ENCODE assay signal across 10 mouse cellular contexts in genomic region chr10:79580811-79581210, GRCm38 (mm10). TPM values are rescaled to one million over a fixed set of nuclear protein-coding genes. Genes with fewer than 3 reads are reported as not detected.
DNase-seq lines count a peak whose midpoint lies in the region; ATAC-seq and TF ChIP-seq lines count a peak whose summit lies in the region.
"Had no signal": no experiment of that assay in that cellular context is flagged by ENCODE, and none has a peak within 500 bp of the region (broad histone marks: within the 10 kb centered on the region; RNA-seq: fewer than 3 reads in every experiment).

No protein-coding gene starts in this region.

- H3K4me2 ChIP-seq in forebrain, embryonic 11.5 days (ENCODE audit: low read depth, low read length, severe bottlenecking) = no peak overlapping the region
- H3K4me2 ChIP-seq in forebrain, embryonic 12.5 days = no peak overlapping the region
- H3K4me2 ChIP-seq in midbrain, embryonic 13.5 days (replicated peaks) = no peak overlapping the region
- H3K4me2 ChIP-seq in midbrain, postnatal 0 days (ENCODE audit: low read depth, low read length, poor library complexity, severe bottlenecking) = no peak overlapping the region

- DNase-seq in forebrain, embryonic 11.5 days (ENCODE audit: low spot score) = peak; percentile 82
- peak; percentile 59 for DNase-seq in midbrain, embryonic 10.5 days (ENCODE audit: low spot score)
- peak; percentile 20 for DNase-seq in WW6 (ENCODE audit: low read depth, low spot score)
- peak; percentile 3 for DNase-seq in hindlimb bud, embryonic 11.5 days (ENCODE audit: extremely low spot score, low read depth, low spot score)
- DNase-seq in midbrain, postnatal 0 days (ENCODE audit: low spot score) = peak; percentile 60
- no peak for DNase-seq in Muller cell, postnatal 12 days (ENCODE audit: inconsistent ontology term)

- no peak overlapping the region for H3K4me3 ChIP-seq in forebrain, embryonic 11.5 days (ENCODE audit: low read depth, low read length)
- no peak overlapping the region for H3K4me3 ChIP-seq in forebrain, embryonic 12.5 days (replicated peaks)
- H3K4me3 ChIP-seq in midbrain, embryonic 10.5 days = no peak overlapping the region
- no peak overlapping the region for H3K4me3 ChIP-seq in midbrain, embryonic 13.5 days (replicated peaks)
- no peak overlapping the region for H3K4me3 ChIP-seq in midbrain, postnatal 0 days (ENCODE audit: low read depth, low read length)

- H3K27ac ChIP-seq in forebrain, embryonic 11.5 days (ENCODE audit: low read depth, low read length) = no peak overlapping the region
- no peak overlapping the region for H3K27ac ChIP-seq in forebrain, embryonic 12.5 days
- H3K27ac ChIP-seq in midbrain, embryonic 10.5 days (replicated peaks) = no peak overlapping the region
- no peak overlapping the region for H3K27ac ChIP-seq in midbrain, embryonic 13.5 days
- no peak overlapping the region for H3K27ac ChIP-seq in midbrain, postnatal 0 days (ENCODE audit: low read depth, low read length)

- no peak overlapping the region for H3K9ac ChIP-seq in forebrain, embryonic 11.5 days (ENCODE audit: low read length)
- H3K9ac ChIP-seq in forebrain, embryonic 12.5 days = no peak overlapping the region
- no peak overlapping the region for H3K9ac ChIP-seq in midbrain, embryonic 13.5 days (replicated peaks)
- H3K9ac ChIP-seq in midbrain, postnatal 0 days (replicated peaks; ENCODE audit: low read length, poor library complexity, severe bottlenecking) = no peak overlapping the region

- no peaks in the 10 kb centered on the region for H3K36me3 ChIP-seq in forebrain, embryonic 11.5 days (ENCODE audit: control insufficient read depth, insufficient read depth, low read length)
- no peaks in the 10 kb centered on the region for H3K36me3 ChIP-seq in forebrain, embryonic 12.5 days (replicated peaks)
- no peaks in the 10 kb centered on the region for H3K36me3 ChIP-seq in midbrain, embryonic 10.5 days
- H3K36me3 ChIP-seq in midbrain, embryonic 13.5 days = no peaks in the 10 kb centered on the region
- no peaks in the 10 kb centered on the region for H3K36me3 ChIP-seq in midbrain, postnatal 0 days (ENCODE audit: insufficient read depth, low read length)

- no peaks in the 10 kb centered on the region for H3K9me3 ChIP-seq in forebrain, embryonic 11.5 days (ENCODE audit: control insufficient read depth, low read length)
- H3K9me3 ChIP-seq in forebrain, embryonic 12.5 days = no peaks in the 10 kb centered on the region
- no peaks in the 10 kb centered on the region for H3K9me3 ChIP-seq in midbrain, embryonic 10.5 days (replicated peaks)
- 0 out of 2 replicates have a peak, but pooled peaks cover 3% of the 10 kb centered on the region for H3K9me3 ChIP-seq in midbrain, embryonic 13.5 days
- no peaks in the 10 kb centered on the region for H3K9me3 ChIP-seq in midbrain, postnatal 0 days (ENCODE audit: low read length)

- ATAC-seq in forebrain, embryonic 11.5 days (replicated peaks; ENCODE audit: low FRiP score) = no peak
- ATAC-seq in forebrain, embryonic 12.5 days (ENCODE audit: low FRiP score) = no peak
- no peak for ATAC-seq in midbrain, embryonic 13.5 days
- no peak for ATAC-seq in midbrain, postnatal 0 days (ENCODE audit: low FRiP score)

- peak; percentile 72 for TF ChIP-seq CTCF in midbrain, postnatal 0 days (IDR thresholded peaks at IDR 0.05)

- H3K27me3 ChIP-seq in forebrain, embryonic 11.5 days (ENCODE audit: control insufficient read depth, insufficient read depth, low read length) = peaks cover 2% of the 10 kb centered on the region; the same call in 1 of the 2 replicates
- H3K27me3 ChIP-seq in forebrain, embryonic 12.5 days = peaks cover 6% of the 10 kb centered on the region; the same call in 1 of the 2 replicates
- H3K27me3 ChIP-seq in midbrain, embryonic 10.5 days (ENCODE audit: low read depth, poor library complexity, severe bottlenecking) = no peaks in the 10 kb centered on the region
- H3K27me3 ChIP-seq in midbrain, embryonic 13.5 days = no peaks in the 10 kb centered on the region
- H3K27me3 ChIP-seq in midbrain, postnatal 0 days (ENCODE audit: insufficient read depth, low read length) = no peaks in the 10 kb centered on the region

- H3K4me1 ChIP-seq in forebrain, embryonic 11.5 days (replicated peaks; ENCODE audit: control insufficient read depth, insufficient read depth, low read length) = no peaks in the 10 kb centered on the region
- H3K4me1 ChIP-seq in forebrain, embryonic 12.5 days = no peaks in the 10 kb centered on the region
- H3K4me1 ChIP-seq in midbrain, embryonic 10.5 days = no peaks in the 10 kb centered on the region
- H3K4me1 ChIP-seq in midbrain, embryonic 13.5 days (replicated peaks) = no peaks in the 10 kb centered on the region
- no peaks in the 10 kb centered on the region for H3K4me1 ChIP-seq in midbrain, postnatal 0 days (ENCODE audit: insufficient read depth, low read length)

- WGBS in forebrain, embryonic 11.5 days = 38% methylated on average over 6 of the region's 6 CpGs
- 39% methylated on average over 6 of the region's 6 CpGs for WGBS in forebrain, embryonic 12.5 days
- 34% methylated on average over 6 of the region's 6 CpGs for WGBS in midbrain, embryonic 10.5 days
- 45% methylated on average over 6 of the region's 6 CpGs for WGBS in midbrain, embryonic 13.5 days
- 40% methylated on average over 6 of the region's 6 CpGs for WGBS in midbrain, postnatal 0 days

RNA-seq across cellular contexts. Expression of gene Theg, which starts 6.3 kb away (rescaled TPM):
- not detected in 2 replicates for polyA plus RNA-seq in forebrain, embryonic 11.5 days (2014; fragmentation: Nextera tagmentation; extraction: Ambion mirVana)
- polyA plus RNA-seq in forebrain, embryonic 12.5 days (2016; fragmentation: Nextera tagmentation; extraction: Ambion mirVana) = not detected in 2 replicates
- not detected in 2 replicates for polyA plus RNA-seq in midbrain, embryonic 10.5 days (2016; fragmentation: Nextera tagmentation; extraction: Ambion mirVana)
- not detected in 2 replicates for polyA plus RNA-seq in midbrain, embryonic 13.5 days (2015; fragmentation: Nextera tagmentation; extraction: Ambion mirVana)
- not detected in 2 replicates for total RNA-seq in midbrain, postnatal 0 days (2014; rRNA removed)
- not detected in 2 replicates for polyA plus RNA-seq in midbrain, postnatal 0 days (2015; fragmentation: Nextera tagmentation; extraction: Ambion mirVana)
- total RNA-seq: layer of hippocampus, postnatal 14 days had no signal
- polyA plus RNA-seq: neural tube, embryonic 14.5 days had no signal

RNA-seq across cellular contexts. Expression of gene Mier2, which starts 25.8 kb away (rescaled TPM):
- 64.4 and 67.7 TPM in 2 replicates for polyA plus RNA-seq in forebrain, embryonic 11.5 days (2014; fragmentation: Nextera tagmentation; extraction: Ambion mirVana)
- polyA plus RNA-seq in forebrain, embryonic 12.5 days (2016; fragmentation: Nextera tagmentation; extraction: Ambion mirVana) = 69.0 and 70.6 TPM in 2 replicates
- polyA plus RNA-seq in midbrain, embryonic 10.5 days (2016; fragmentation: Nextera tagmentation; extraction: Ambion mirVana) = 69.9 and 72.8 TPM in 2 replicates
- 50.4 and 61.4 TPM in 2 replicates for polyA plus RNA-seq in midbrain, embryonic 13.5 days (2015; fragmentation: Nextera tagmentation; extraction: Ambion mirVana)
- total RNA-seq in midbrain, postnatal 0 days (2014; rRNA removed) = 95.6 and 98.8 TPM in 2 replicates
- polyA plus RNA-seq in midbrain, postnatal 0 days (2015; fragmentation: Nextera tagmentation; extraction: Ambion mirVana) = 43.3 and 46.6 TPM in 2 replicates

RNA-seq across cellular contexts. Expression of gene C2cd4c, which starts 33.0 kb away (rescaled TPM):
- 0.04 and 0.09 TPM in 2 replicates for polyA plus RNA-seq in forebrain, embryonic 11.5 days (2014; fragmentation: Nextera tagmentation; extraction: Ambion mirVana)
- 0.05 TPM in 1 of 2 replicates, not detected in the other for polyA plus RNA-seq in forebrain, embryonic 12.5 days (2016; fragmentation: Nextera tagmentation; extraction: Ambion mirVana)
- polyA plus RNA-seq in midbrain, embryonic 10.5 days (2016; fragmentation: Nextera tagmentation; extraction: Ambion mirVana) = 0.06 and 0.11 TPM in 2 replicates
- 0.24 and 0.28 TPM in 2 replicates for polyA plus RNA-seq in midbrain, embryonic 13.5 days (2015; fragmentation: Nextera tagmentation; extraction: Ambion mirVana)
- total RNA-seq in midbrain, postnatal 0 days (2014; rRNA removed) = 43.6 and 45.2 TPM in 2 replicates
- 1.7 and 1.8 TPM in 2 replicates for polyA plus RNA-seq in midbrain, postnatal 0 days (2015; fragmentation: Nextera tagmentation; extraction: Ambion mirVana)

RNA-seq across cellular contexts. Expression of gene Plpp2, which starts 47.2 kb away (rescaled TPM):
- polyA plus RNA-seq in forebrain, embryonic 11.5 days (2014; fragmentation: Nextera tagmentation; extraction: Ambion mirVana) = 14.2 and 15.6 TPM in 2 replicates
- 9.2 and 10.6 TPM in 2 replicates for polyA plus RNA-seq in forebrain, embryonic 12.5 days (2016; fragmentation: Nextera tagmentation; extraction: Ambion mirVana)
- polyA plus RNA-seq in midbrain, embryonic 10.5 days (2016; fragmentation: Nextera tagmentation; extraction: Ambion mirVana) = 19.8 and 23.6 TPM in 2 replicates
- 9.5 and 10.5 TPM in 2 replicates for polyA plus RNA-seq in midbrain, embryonic 13.5 days (2015; fragmentation: Nextera tagmentation; extraction: Ambion mirVana)
- 34.6 and 56.9 TPM in 2 replicates for total RNA-seq in midbrain, postnatal 0 days (2014; rRNA removed)
- 22.7 and 25.6 TPM in 2 replicates for polyA plus RNA-seq in midbrain, postnatal 0 days (2015; fragmentation: Nextera tagmentation; extraction: Ambion mirVana)

RNA-seq across cellular contexts. Expression of gene Shc2, which starts 56.9 kb away (rescaled TPM):
- 9.4 and 9.9 TPM in 2 replicates for polyA plus RNA-seq in forebrain, embryonic 11.5 days (2014; fragmentation: Nextera tagmentation; extraction: Ambion mirVana)
- 11.9 and 12.7 TPM in 2 replicates for polyA plus RNA-seq in forebrain, embryonic 12.5 days (2016; fragmentation: Nextera tagmentation; extraction: Ambion mirVana)
- 18.5 and 20.1 TPM in 2 replicates for polyA plus RNA-seq in midbrain, embryonic 10.5 days (2016; fragmentation: Nextera tagmentation; extraction: Ambion mirVana)
- 18.4 and 20.5 TPM in 2 replicates for polyA plus RNA-seq in midbrain, embryonic 13.5 days (2015; fragmentation: Nextera tagmentation; extraction: Ambion mirVana)
- total RNA-seq in midbrain, postnatal 0 days (2014; rRNA removed) = 74.5 and 78.2 TPM in 2 replicates
- 25.9 and 26.2 TPM in 2 replicates for polyA plus RNA-seq in midbrain, postnatal 0 days (2015; fragmentation: Nextera tagmentation; extraction: Ambion mirVana)
